Mouse (Mus musculus): ENCODE measurements around the gene Mtr. TPM values are rescaled to one million over a fixed set of nuclear protein-coding genes. Genes with fewer than 3 reads are reported as not detected.
A peak's percentile ranks its signal among the peaks of the same experiment; 100 is the strongest.
"Not testable (repeated sequence)": the region's sequence is repeated elsewhere in the genome, so short reads cannot be mapped to it uniquely, and the experiment has no call there.

Mtr gene
- total RNA-seq, 2 experiments from 2014 or later: 17.4 to 19.0 TPM

DNA sequence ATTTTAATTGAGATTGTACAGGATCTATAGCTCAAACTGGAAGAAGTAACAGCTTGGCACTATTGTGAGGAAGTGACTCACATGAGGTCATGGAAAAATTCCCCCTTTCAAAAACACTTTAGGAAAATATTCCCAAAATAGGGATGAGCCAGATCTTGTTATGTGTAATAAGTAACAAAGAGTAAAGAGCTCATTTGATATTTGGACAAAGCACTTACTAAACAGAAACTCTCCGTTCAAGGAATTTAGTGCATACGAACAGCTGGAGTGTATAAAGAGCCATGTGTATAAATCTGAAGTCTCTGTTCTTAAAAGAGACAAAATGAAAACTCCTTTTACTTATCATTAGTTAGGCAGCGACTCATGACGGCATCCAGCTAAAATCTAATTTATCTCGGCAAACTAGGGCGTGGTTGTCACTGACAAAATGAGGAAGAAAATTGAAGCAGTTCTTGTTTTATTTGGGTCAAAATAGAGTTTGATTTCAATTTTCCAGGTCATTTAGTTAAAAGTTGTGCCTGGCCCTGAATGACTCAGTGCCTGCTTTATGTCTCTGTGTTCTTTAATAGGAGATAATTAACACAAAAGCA is 110.9 kb downstream of the Mtr start:
- Histone ChIP-seq H3K4me3 (no peak overlapping the region), H3K27ac (no peak overlapping the region)
- no peak for DNase-seq (ENCODE audit: extremely low spot score in 1 of 2, low spot score in 2 of 2)
- TF ChIP-seq CTCF (IDR thresholded peaks at IDR 0.05): no peak
- intact Hi-C loops (cut with DNase I): no loop called here

DNA sequence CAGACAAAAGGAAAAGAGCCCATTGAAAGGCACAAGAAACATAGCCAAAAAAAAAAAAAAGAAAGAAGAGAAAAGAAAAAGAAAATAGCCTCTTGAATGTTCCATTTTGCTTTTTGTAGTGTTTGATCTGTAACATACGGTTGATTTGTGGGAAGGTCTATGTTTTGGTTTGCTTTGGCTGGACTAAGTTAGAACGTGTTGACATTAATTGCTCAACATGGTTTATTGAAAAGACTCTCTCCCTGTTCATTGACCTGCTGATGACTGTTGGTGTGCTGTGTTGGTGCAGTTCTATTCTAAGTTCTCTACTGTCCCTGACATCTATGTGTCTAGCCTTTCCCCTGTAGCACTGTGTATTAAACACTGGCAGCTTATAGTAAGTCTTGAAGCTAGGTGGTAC is 111.5 kb downstream of the Mtr start:
- Histone ChIP-seq H3K4me3 (no peak overlapping the region), H3K27ac (no peak overlapping the region)
- intact Hi-C loops (cut with DNase I): no loop called here
- no peak for TF ChIP-seq CTCF (IDR thresholded peaks at IDR 0.05)
- DNase-seq (ENCODE audit: extremely low spot score in 1 of 2, low spot score in 2 of 2): no peak

DNA sequence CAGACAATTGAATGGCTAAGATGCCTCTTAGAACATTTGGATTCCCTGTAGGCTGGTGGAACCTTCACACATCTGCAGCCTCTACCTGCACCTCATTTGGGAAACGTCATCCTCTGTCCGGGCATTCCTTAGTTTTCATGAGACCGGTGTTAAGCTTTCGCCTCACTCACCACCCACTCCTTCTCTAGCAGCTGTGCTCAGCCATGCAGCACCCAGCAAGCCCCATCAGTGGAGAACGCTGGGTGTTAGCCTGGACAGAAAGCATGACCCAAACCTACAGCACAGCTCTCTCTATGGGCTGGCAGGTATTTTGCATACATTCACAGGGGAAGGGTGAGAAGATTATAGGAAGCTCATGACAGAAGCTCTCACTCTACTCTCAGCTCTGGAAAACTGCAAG is 114.6 kb downstream of the Mtr start:
- DNase-seq (ENCODE audit: extremely low spot score in 1 of 2, low spot score in 2 of 2): peak in 1 of 2 experiments; percentile 16
- Histone ChIP-seq H3K4me3 (no peak overlapping the region), H3K27ac (no peak overlapping the region)
- intact Hi-C loops (cut with DNase I): no loop called here
- no peak for TF ChIP-seq CTCF (IDR thresholded peaks at IDR 0.05)

DNA sequence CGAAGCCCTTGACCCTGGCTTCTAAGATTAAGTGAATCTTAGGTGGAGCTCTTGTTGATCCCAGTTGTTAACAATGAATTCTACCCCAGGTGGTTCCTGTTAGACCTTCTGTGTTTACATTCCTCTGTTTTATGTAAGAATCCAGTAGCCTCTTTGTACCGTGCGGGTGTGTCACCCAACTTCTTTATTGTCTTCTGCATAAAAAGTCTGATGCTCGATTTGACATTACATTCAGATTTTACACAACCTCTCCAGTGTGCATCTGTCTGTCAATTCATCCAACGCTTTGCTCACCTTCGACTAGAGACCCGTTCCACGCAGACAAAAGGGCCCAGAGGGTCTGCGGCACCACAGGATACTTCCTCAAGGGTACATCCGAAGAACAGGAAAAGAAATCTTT is 121.5 kb downstream of the Mtr start:
- intact Hi-C loops (cut with DNase I); H3K4me3 ChIP-seq; H3K27ac ChIP-seq; DNase-seq (ENCODE audit: extremely low spot score in 1 of 2, low spot score in 2 of 2): not testable (repeated sequence)

DNA sequence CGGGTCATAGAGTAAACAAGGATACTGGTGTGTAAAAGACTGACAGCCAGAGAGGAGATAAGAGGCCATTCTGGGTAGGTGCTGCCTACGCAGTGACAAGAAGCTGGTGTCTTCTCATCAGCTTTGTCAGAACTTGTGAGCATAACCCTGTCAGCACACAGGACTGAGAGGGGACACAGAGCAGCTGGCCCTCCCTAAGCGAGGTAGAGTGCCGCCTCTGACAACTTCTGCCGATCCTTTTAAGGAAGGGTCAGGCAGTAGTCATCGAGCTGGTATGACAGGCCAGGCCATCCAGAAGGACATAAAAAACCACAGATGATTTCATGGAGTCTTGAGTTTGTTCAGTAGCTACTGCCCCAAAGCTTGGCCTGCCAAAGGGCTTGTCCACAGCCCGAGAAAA is 124.4 kb downstream of the Mtr start:
- intact Hi-C loops (cut with DNase I): no loop called here
- no peak for DNase-seq (ENCODE audit: extremely low spot score in 1 of 2, low spot score in 2 of 2)
- TF ChIP-seq CTCF (IDR thresholded peaks at IDR 0.05): no peak
- no peak overlapping the region for H3K4me3 ChIP-seq
- no peak overlapping the region for H3K27ac ChIP-seq

Other genes with a start within 250 kb of the Mtr start
- 100 to 1,000 TPM; 200 to 212 TPM for gene Ryr2, start 151.2 kb downstream of the Mtr start, total RNA-seq (2021)
- gene Actn2, start 82.6 kb upstream of the Mtr start, total RNA-seq (2021): 10 to 100 TPM; 11.7 to 15.5 TPM
- gene Heatr1, start 136.9 kb upstream of the Mtr start, total RNA-seq (2021): 10 to 100 TPM; 28.3 to 35.5 TPM
- gene Lgals8, start 206.8 kb upstream of the Mtr start, total RNA-seq (2021): 10 to 100 TPM; 32.7 to 37.0 TPM

All from left cerebral cortex, adult 2 months (tissue).